ENCODE assay signal across 16 mouse cellular contexts in genomic region chr1:58689426-58689825, GRCm38 (mm10). TPM values are rescaled to one million over a fixed set of nuclear protein-coding genes. Genes with fewer than 3 reads are reported as not detected.
"Had no signal": no experiment of that assay in that cellular context is flagged by ENCODE, and none has a peak within 500 bp of the region (broad histone marks: within the 10 kb centered on the region; RNA-seq: fewer than 3 reads in every experiment).

No protein-coding gene starts in this region.

- H3K36me3 ChIP-seq: lung, embryonic 15.5 days; midbrain, embryonic 13.5 days; midbrain, embryonic 15.5 days; neural tube, embryonic 12.5 days; stomach, embryonic 15.5 days had no signal

- H3K9ac ChIP-seq: lung, embryonic 15.5 days; midbrain, embryonic 13.5 days; midbrain, embryonic 15.5 days; neural tube, embryonic 12.5 days; stomach, embryonic 15.5 days had no signal

- H3K4me3 ChIP-seq: lung, embryonic 15.5 days; megakaryocyte, embryonic 14.5 days; midbrain, embryonic 13.5 days; midbrain, embryonic 15.5 days; neural tube, embryonic 12.5 days; stomach, embryonic 15.5 days had no signal

- H3K9me3 ChIP-seq: lung, embryonic 15.5 days; midbrain, embryonic 13.5 days; midbrain, embryonic 15.5 days; neural tube, embryonic 12.5 days; stomach, embryonic 15.5 days had no signal

- H3K27ac ChIP-seq: lung, embryonic 15.5 days; macrophage; midbrain, embryonic 13.5 days; midbrain, embryonic 15.5 days; neural tube, embryonic 12.5 days; stomach, embryonic 15.5 days had no signal

- H3K4me1 ChIP-seq: lung, embryonic 15.5 days; megakaryocyte, embryonic 14.5 days; midbrain, embryonic 13.5 days; midbrain, embryonic 15.5 days; neural tube, embryonic 12.5 days; stomach, embryonic 15.5 days had no signal

- DNase-seq: lung, adult 2 months; lung, postnatal 14 days; lung, postnatal 36 days; right cerebral cortex, postnatal 14 days; thymus, adult 2 months; thymus, postnatal 25 days; thymus, postnatal 4 days had no signal

RNA-seq across cellular contexts. Expression of gene Als2cr12, which starts 6.4 kb away (rescaled TPM):
- total RNA-seq: midbrain, postnatal 0 days; monocyte, adult 5-6 weeks had no signal
